Mouse (Mus musculus): ENCODE measurements at regions not wholly inside any gene's neighbourhood (a gene's known extent, or its start where the extent isn't known, plus 50 kb on each side); places are given as distances from the start of the nearest gene placed in this dataset.

DNA sequence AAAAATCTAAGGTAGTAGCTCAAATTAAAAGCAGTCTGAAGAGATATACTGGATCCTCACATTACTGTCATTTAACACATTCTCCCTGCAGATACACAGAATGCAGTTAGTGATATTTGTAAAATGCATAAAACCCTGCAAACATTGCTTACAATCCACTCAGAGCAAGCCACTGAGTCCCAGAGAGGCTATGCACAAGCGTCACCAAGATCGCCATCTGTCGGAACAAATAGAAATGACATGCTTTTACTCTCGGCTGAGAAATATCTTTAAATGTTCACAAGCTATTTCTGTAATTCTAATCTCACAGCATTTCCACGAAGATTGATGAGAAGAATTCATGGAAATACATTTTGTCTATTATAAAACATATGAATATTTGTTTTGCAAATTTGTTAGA, 139.7 kb upstream of the Steap4 start:
- peak; percentile 69 for TF ChIP-seq SMC3 (IDR thresholded peaks at IDR 0.05; ENCODE audit: low read depth, low read length)
- TF ChIP-seq POLR2AphosphoS2 (IDR thresholded peaks at IDR 0.05; ENCODE audit: low read depth, low read length) = no peak
- TF ChIP-seq MYC (IDR thresholded peaks at IDR 0.05; ENCODE audit: low read depth, low read length) = no peak
- peak; percentile 70 to 75 for TF ChIP-seq CTCF (conservative IDR thresholded peaks at IDR 0.05 in 1 of 2, IDR thresholded peaks at IDR 0.05 in 1 of 2; ENCODE audit: low read depth in 2 of 2, low read length in 2 of 2)
- no peak for TF ChIP-seq NELFE (IDR thresholded peaks at IDR 0.05; ENCODE audit: low read depth, low read length)
- TF ChIP-seq EP300 (IDR thresholded peaks at IDR 0.05; ENCODE audit: low read length) = no peak
- TF ChIP-seq MAX (IDR thresholded peaks at IDR 0.05; ENCODE audit: low read length) = no peak
- TF ChIP-seq POLR2A (IDR thresholded peaks at IDR 0.05; ENCODE audit: low read depth, low read length) = no peak
- no peak for TF ChIP-seq ZNF384 (IDR thresholded peaks at IDR 0.05; ENCODE audit: low read depth, low read length)
- no peak for TF ChIP-seq USF2 (conservative IDR thresholded peaks at IDR 0.05; ENCODE audit: low read depth, low read length)
- no peak for TF ChIP-seq TBP (conservative IDR thresholded peaks at IDR 0.05; ENCODE audit: low read depth, low read length)
